Mouse (Mus musculus) olfactory bulb, adult 2 months (tissue): ENCODE data around the gene Sdhc.
"Not testable (repeated sequence)": the region's sequence is repeated elsewhere in the genome, so short reads cannot be mapped to it uniquely, and the experiment has no call there.

Experiments
- CTCF ChIP-seq: fragments of 200-500 bp; IDR thresholded peaks from 2 replicates; pipeline ENCODE4 v1.5.1; 2012; ENCODE audit warnings: low read depth, mild to moderate bottlenecking, low read length, moderate library complexity; ENCODE audit not compliant: insufficient read depth
- POLR2A ChIP-seq: fragments of 200-500 bp; IDR thresholded peaks from 2 replicates; pipeline ENCODE4 v1.6.1; 2012; ENCODE audit warnings: mild to moderate bottlenecking, low read depth, low read length, moderate library complexity; ENCODE audit not compliant: insufficient read depth

DNA sequence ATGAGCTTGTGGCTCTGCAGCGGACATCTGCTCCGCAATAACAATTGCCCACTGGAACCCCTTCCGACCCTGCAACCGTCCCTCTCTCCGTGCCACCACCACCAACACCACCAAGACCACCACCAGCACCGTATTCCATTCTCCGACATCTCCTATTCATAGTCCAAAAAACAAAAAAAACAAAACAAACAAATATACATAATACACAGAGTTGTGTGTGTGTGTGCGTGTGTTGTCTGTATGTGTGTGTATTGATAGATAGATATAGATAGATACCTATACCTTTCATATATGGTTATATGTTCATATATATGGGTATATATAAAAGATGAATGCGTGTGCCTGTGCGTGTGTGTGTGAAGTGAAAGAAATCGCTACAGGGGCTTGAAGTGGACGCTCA is 72.0 kb downstream of the Sdhc start:
- not testable (repeated sequence) for TF ChIP-seq CTCF, POLR2A
